Mouse (Mus musculus): Measurements from ENCODE around the gene Cacna1h.

DNA sequence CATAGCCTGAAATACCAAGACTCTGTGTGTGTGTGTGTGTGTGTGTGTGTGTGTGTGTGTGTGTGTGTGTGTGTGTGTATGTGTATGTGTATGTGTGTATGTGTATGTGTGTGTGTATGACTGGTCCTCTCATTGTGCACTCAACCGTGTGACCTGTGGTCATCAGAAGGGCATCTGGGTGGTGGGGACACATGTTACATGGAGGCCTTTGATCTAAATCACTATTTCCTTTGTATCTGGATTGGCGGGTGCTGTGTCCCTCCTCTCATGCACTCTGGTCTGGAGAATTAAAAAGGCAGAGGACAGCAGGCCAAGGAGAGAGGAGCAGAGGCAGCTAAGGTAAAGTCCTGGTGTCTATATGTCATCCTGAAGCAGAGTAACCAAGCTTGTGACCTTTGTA lies 67.6 kb downstream of the Cacna1h start, which contains the start of gene Tpsb2:
- no peak for TF ChIP-seq CTCF (IDR thresholded peaks at IDR 0.05; ENCODE audit: low read depth, low read length)
- TF ChIP-seq TAL1 (conservative IDR thresholded peaks at IDR 0.05; ENCODE audit: low read depth, low read length) = no peak
- TF ChIP-seq GATA1 (IDR thresholded peaks at IDR 0.05; ENCODE audit: borderline replicate concordance, low read length) = no peak
- no peak for TF ChIP-seq POLR2AphosphoS5 (IDR thresholded peaks at IDR 0.05; ENCODE audit: insufficient replicate concordance, low read depth, low read length)
